Mouse (Mus musculus): ENCODE measurements around the gene A730071L15Rik. TPM values are rescaled to one million over a fixed set of nuclear protein-coding genes. Genes with fewer than 3 reads are reported as not detected.

The A730071L15Rik gene
- total RNA-seq, 2 experiments from 2014 or later, result 0.47 to 2.9 TPM

DNA sequence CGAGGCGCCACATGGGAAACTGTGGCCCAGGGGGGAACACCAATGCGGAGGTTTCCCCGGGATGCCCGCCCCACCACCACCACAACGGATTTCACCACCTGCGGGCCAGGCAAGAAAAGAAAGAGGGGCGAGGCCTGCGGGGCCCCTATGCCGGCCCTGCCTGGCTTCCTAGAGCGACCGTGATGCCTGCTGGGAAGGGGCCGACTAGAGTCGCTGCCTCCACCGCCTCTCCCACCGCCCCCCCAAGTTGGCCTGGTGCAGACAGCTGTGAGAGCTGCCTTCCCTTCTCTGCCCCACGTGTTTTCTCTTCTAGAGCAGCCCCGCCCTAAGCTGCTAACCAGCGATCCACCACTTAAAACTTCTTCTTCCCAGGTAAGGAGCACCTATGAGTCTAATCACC is 44.9 kb downstream of the A730071L15Rik start:
- no peak for ATAC-seq (replicated peaks; ENCODE audit: low FRiP score, low TSS enrichment, poor library complexity, severe bottlenecking)

Other genes with a start within 250 kb of the A730071L15Rik start
- gene Gck, start 249.9 kb upstream of the A730071L15Rik start, total RNA-seq (2014; fragmentation: Nextera tagmentation), result not detected in 2 replicates
- not detected in 2 replicates for gene Gck, start 249.9 kb upstream of the A730071L15Rik start, total RNA-seq (2017)
- 31.2 and 37.7 TPM in 2 replicates for gene Ykt6, start 244.3 kb upstream of the A730071L15Rik start, total RNA-seq (2014; fragmentation: Nextera tagmentation)
- 42.3 and 43.6 TPM in 2 replicates for gene Ykt6, start 244.3 kb upstream of the A730071L15Rik start, total RNA-seq (2017)
- gene Camk2b, start 133.7 kb upstream of the A730071L15Rik start, total RNA-seq (2014; fragmentation: Nextera tagmentation), result 0.52 and 3.0 TPM in 2 replicates
- gene Camk2b, start 133.7 kb upstream of the A730071L15Rik start, total RNA-seq (2017), result 1.6 TPM in 1 of 2 replicates, not detected in the other
- gene Nudcd3, start 386 bp downstream of the A730071L15Rik start, total RNA-seq (2014; fragmentation: Nextera tagmentation), result 27.6 and 35.1 TPM in 2 replicates
- 34.6 and 39.0 TPM in 2 replicates for gene Nudcd3, start 386 bp downstream of the A730071L15Rik start, total RNA-seq (2017)
- 0.22 TPM in 1 of 2 replicates, not detected in the other for gene Npc1l1, start 30.1 kb downstream of the A730071L15Rik start, total RNA-seq (2014; fragmentation: Nextera tagmentation)
- not detected in 2 replicates for gene Npc1l1, start 30.1 kb downstream of the A730071L15Rik start, total RNA-seq (2017)
- 59.5 and 69.2 TPM in 2 replicates for gene Ddx56, start 67.7 kb downstream of the A730071L15Rik start, total RNA-seq (2014; fragmentation: Nextera tagmentation)
- 53.9 and 63.2 TPM in 2 replicates for gene Ddx56, start 67.7 kb downstream of the A730071L15Rik start, total RNA-seq (2017)
- 18.9 and 35.5 TPM in 2 replicates for gene Tmed4, start 74.8 kb downstream of the A730071L15Rik start, total RNA-seq (2014; fragmentation: Nextera tagmentation)
- gene Tmed4, start 74.8 kb downstream of the A730071L15Rik start, total RNA-seq (2017), result 18.8 and 25.3 TPM in 2 replicates
- gene Ogdh, start 91.6 kb downstream of the A730071L15Rik start, total RNA-seq (2014; fragmentation: Nextera tagmentation), result 125 and 127 TPM in 2 replicates
- 70.9 and 91.2 TPM in 2 replicates for gene Ogdh, start 91.6 kb downstream of the A730071L15Rik start, total RNA-seq (2017)
- 65.9 and 70.0 TPM in 2 replicates for gene Zmiz2, start 189.0 kb downstream of the A730071L15Rik start, total RNA-seq (2014; fragmentation: Nextera tagmentation)
- gene Zmiz2, start 189.0 kb downstream of the A730071L15Rik start, total RNA-seq (2017), result 5.6 and 10.4 TPM in 2 replicates
- gene Ppia, start 215.4 kb downstream of the A730071L15Rik start, total RNA-seq (2014; fragmentation: Nextera tagmentation), result 3,823 and 4,304 TPM in 2 replicates
- gene Ppia, start 215.4 kb downstream of the A730071L15Rik start, total RNA-seq (2017), result 1,965 and 1,971 TPM in 2 replicates
- gene H2afv, start 244.4 kb downstream of the A730071L15Rik start, total RNA-seq (2014; fragmentation: Nextera tagmentation), result 144 and 178 TPM in 2 replicates
- gene H2afv, start 244.4 kb downstream of the A730071L15Rik start, total RNA-seq (2017), result 85.9 and 103 TPM in 2 replicates